Mouse (Mus musculus) cerebellum, postnatal 4 days (tissue): ENCODE data around the gene Gm4498.
"Not testable (repeated sequence)": the region's sequence is repeated elsewhere in the genome, so short reads cannot be mapped to it uniquely, and the experiment has no call there.

Experiments
- DNase-seq, 2 experiments: peaks; one replicate each; pipeline ENCODE4 v3.0.0; 2022; ENCODE audit warnings: low spot score in 2 of 2, mixed read lengths in 1 of 2

Gm4498 gene

DNA sequence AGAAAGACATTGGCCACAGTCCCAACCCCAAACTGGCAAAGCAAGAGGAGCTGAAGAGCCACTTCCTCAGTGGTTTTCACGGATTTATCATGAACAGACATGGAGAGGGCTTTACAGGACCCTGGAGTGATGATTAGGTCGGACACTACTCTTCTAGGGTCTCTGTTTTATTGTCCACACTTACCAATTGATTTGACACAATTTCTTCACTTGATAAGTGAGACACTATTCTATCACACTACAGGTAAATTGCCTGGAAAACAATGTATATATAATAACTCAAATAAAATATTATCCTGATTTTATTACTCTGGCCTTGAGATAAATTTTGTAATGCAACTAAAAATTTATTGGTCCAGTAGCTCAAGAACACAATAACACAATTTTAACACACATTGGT, at the start of gene Gm4498:
Gene Gm4498, minus strand, starts transcription at position 101 of the 400 bp plus-strand sequence.
- DNase-seq = not testable (repeated sequence)

- DNase-seq = not testable (repeated sequence)
Observed at GRCm38 (mm10) chr7:20262734-20263133, 29.1 kb upstream of the Gm4498 start, which contains the start of gene Gm5890. Gene Gm5890 (minus strand): TSS chr7:20262834.

GRCm38 (mm10) chr7:20205507-20205906, 28.1 kb downstream of the Gm4498 start, which contains the start of gene Gm6164:
Gene Gm6164 (minus strand): TSS chr7:20205607.
- not testable (repeated sequence) for DNase-seq

DNA sequence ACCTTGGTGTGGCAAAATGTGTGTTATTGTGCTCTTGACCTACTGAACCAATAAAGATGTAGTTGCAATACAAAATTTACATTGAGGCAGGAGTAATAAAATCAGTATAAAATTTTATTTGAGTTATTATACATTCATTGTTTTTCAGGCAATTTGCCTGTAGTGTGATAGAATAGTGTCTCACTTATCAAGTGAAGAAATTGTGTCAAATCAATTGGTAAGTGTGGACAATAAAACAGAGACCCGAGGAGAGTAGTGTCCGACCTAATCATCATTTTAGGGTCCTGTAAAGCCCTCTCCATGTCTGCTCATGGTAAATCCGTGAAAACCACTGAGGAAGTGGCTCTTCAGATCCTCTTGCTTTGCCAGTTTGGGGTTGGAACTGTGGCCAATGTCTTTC, 40.2 kb downstream of the Gm4498 start, which contains the start of gene Vmn1r95:
Gene Vmn1r95, plus strand, starts transcription at position 301 of the 400 bp plus-strand sequence.
- not testable (repeated sequence) for DNase-seq
